Mouse (Mus musculus) forebrain, embryonic 15.5 days (tissue): Measurements from ENCODE around the gene Ankrd26. TPM values are rescaled to one million over a fixed set of nuclear protein-coding genes. Genes with fewer than 3 reads are reported as not detected.
A peak's percentile ranks its signal among the peaks of the same experiment; 100 is the strongest.
"Not testable (repeated sequence)": the region's sequence is repeated elsewhere in the genome, so short reads cannot be mapped to it uniquely, and the experiment has no call there.

Experiments
- ATAC-seq: fragments of 200-750 bp; cut with Nextera tagmentation; replicated peaks from 2 replicates; pipeline ENCODE4 v1.8.0; 2017; ENCODE audit warnings: mild to moderate bottlenecking, moderate TSS enrichment, moderate library complexity
- H3K27ac ChIP-seq: fragments of 300-500 bp; sonication (generic); replicated peaks from 2 replicates; pipeline ENCODE4 v1.5.1; 2015; ENCODE audit warnings: mild to moderate bottlenecking, inconsistent platforms
- H3K27me3 ChIP-seq: fragments of 300-500 bp; sonication (generic); 2 replicates; pipeline ENCODE4 v1.6.1; 2015; ENCODE audit warnings: inconsistent platforms
- H3K36me3 ChIP-seq: fragments of 300-500 bp; sonication (generic); 2 replicates; pipeline ENCODE4 v1.6.1; 2015; ENCODE audit warnings: mild to moderate bottlenecking, inconsistent platforms
- H3K4me1 ChIP-seq: fragments of 300-500 bp; sonication (generic); 2 replicates; pipeline ENCODE4 v1.6.1; 2015; ENCODE audit warnings: inconsistent platforms
- H3K4me2 ChIP-seq: fragments of 300-500 bp; sonication (generic); replicated peaks from 2 replicates; pipeline ENCODE4 v1.6.1; 2015; ENCODE audit warnings: mild to moderate bottlenecking, inconsistent platforms
- H3K4me3 ChIP-seq: fragments of 300-500 bp; sonication (generic); 2 replicates; pipeline ENCODE4 v1.5.1; 2015; ENCODE audit warnings: mild to moderate bottlenecking, inconsistent platforms
- H3K9ac ChIP-seq: fragments of 300-500 bp; sonication (generic); replicated peaks from 2 replicates; pipeline ENCODE4 v1.6.1; 2015; ENCODE audit warnings: mild to moderate bottlenecking, inconsistent platforms
- H3K9me3 ChIP-seq: fragments of 300-500 bp; sonication (generic); 2 replicates; pipeline ENCODE4 v1.6.1; 2016; ENCODE audit warnings: inconsistent platforms
- WGBS: fragments of 180-500 bp; shearing (Covaris S2); methylation state at CpG from one replicate; pipeline ENCODE4 v1.1.7; 2015; ENCODE audit warnings: mixed read lengths; 5-methylcytosine and 5-hydroxymethylcytosine counted together
- polyA plus RNA-seq: library from polyadenylated mRNA; unstranded; fragments of >200 nt; fragmentation: Nextera tagmentation; extraction: Ambion mirVana; gene quantifications from 2 replicates; pipeline ENCODE4 v1.2.1, GENCODE M21; 2015

The Ankrd26 gene
- polyA plus RNA-seq, 1 experiment from 2014 or later: 25.2 TPM

GRCm38 (mm10) chr6:118567816-118568215 is 5.8 kb upstream of the Ankrd26 start:
- H3K4me2 ChIP-seq: no peak overlapping the region
- no peaks in the 10 kb centered on the region for H3K36me3 ChIP-seq
- H3K27ac ChIP-seq: no peak overlapping the region
- no peaks in the 10 kb centered on the region for H3K27me3 ChIP-seq
- peaks cover 7% of the 10 kb centered on the region for H3K4me1 ChIP-seq
- 95% methylated on average over 3 of the region's 3 CpGs for WGBS
- H3K9me3 ChIP-seq: no peaks in the 10 kb centered on the region
- ATAC-seq: no peak
- H3K9ac ChIP-seq: no peak overlapping the region
- H3K4me3 ChIP-seq: no peak overlapping the region

GRCm38 (mm10) chr6:118561225-118561624 is 801 bp downstream of the Ankrd26 start:
- no peak overlapping the region for H3K27ac ChIP-seq
- no peaks in the 10 kb centered on the region for H3K9me3 ChIP-seq
- peaks cover 35% of the 10 kb centered on the region for H3K4me1 ChIP-seq
- H3K9ac ChIP-seq: peak overlapping the region; percentile 71
- peak overlapping the region; percentile 75 for H3K4me3 ChIP-seq
- ATAC-seq: no peak
- no peaks in the 10 kb centered on the region for H3K27me3 ChIP-seq
- H3K4me2 ChIP-seq: peak overlapping the region; percentile 94
- H3K36me3 ChIP-seq: peaks cover 21% of the 10 kb centered on the region
- 84% methylated on average over 8 of the region's 8 CpGs for WGBS

- WGBS: 95% methylated on average over 4 of the region's 4 CpGs
- Histone ChIP-seq H3K4me2 (no peak overlapping the region), H3K27me3 (no peaks in the 10 kb centered on the region), H3K4me3 (no peak overlapping the region), H3K36me3 (peaks cover 55% of the 10 kb centered on the region), H3K9ac (no peak overlapping the region), H3K9me3 (no peaks in the 10 kb centered on the region), H3K4me1 (no peaks in the 10 kb centered on the region), H3K27ac (no peak overlapping the region)
- no peak for ATAC-seq
These were observed 23.4 kb downstream of the Ankrd26 start for GRCm38 (mm10) chr6:118538627-118539026.

- H3K4me3 ChIP-seq, ATAC-seq, H3K9me3 ChIP-seq, H3K9ac ChIP-seq, H3K27ac ChIP-seq, H3K27me3 ChIP-seq, H3K4me2 ChIP-seq, H3K4me1 ChIP-seq: not testable (repeated sequence)
- H3K36me3 ChIP-seq: peaks cover 55% of the 10 kb centered on the region
These were observed 24.8 kb downstream of the Ankrd26 start for GRCm38 (mm10) chr6:118537201-118537600.

GRCm38 (mm10) chr6:118535321-118535720 is 26.7 kb downstream of the Ankrd26 start:
- Histone ChIP-seq H3K27ac (no peak overlapping the region), H3K27me3 (no peaks in the 10 kb centered on the region), H3K36me3 (peaks cover 65% of the 10 kb centered on the region), H3K9ac (no peak overlapping the region), H3K4me2 (no peak overlapping the region), H3K4me1 (no peaks in the 10 kb centered on the region), H3K4me3 (no peak overlapping the region), H3K9me3 (no peaks in the 10 kb centered on the region)
- WGBS: 93% methylated on average over 10 of the region's 10 CpGs
- no peak for ATAC-seq

- H3K4me1 ChIP-seq: no peaks in the 10 kb centered on the region
- no peak for ATAC-seq
- no peak overlapping the region for H3K9ac ChIP-seq
- no peak overlapping the region for H3K27ac ChIP-seq
- no peaks in the 10 kb centered on the region for H3K27me3 ChIP-seq
- WGBS: 86% methylated on average over 9 of the region's 9 CpGs
- H3K36me3 ChIP-seq: peaks cover 65% of the 10 kb centered on the region
- H3K9me3 ChIP-seq: no peaks in the 10 kb centered on the region
- H3K4me2 ChIP-seq: no peak overlapping the region
- no peak overlapping the region for H3K4me3 ChIP-seq
These were observed 28.6 kb downstream of the Ankrd26 start for GRCm38 (mm10) chr6:118533381-118533780.

GRCm38 (mm10) chr6:118520668-118521067 is 41.4 kb downstream of the Ankrd26 start:
- ATAC-seq: no peak
- H3K27ac ChIP-seq: no peak overlapping the region

GRCm38 (mm10) chr6:118513335-118514012 is 48.6 kb downstream of the Ankrd26 start:
- 92% methylated on average over 12 of the region's 12 CpGs for WGBS
- H3K4me3 ChIP-seq: no peak overlapping the region
- H3K27ac ChIP-seq: no peak overlapping the region
- H3K9ac ChIP-seq: no peak overlapping the region
- no peak for ATAC-seq
- H3K4me1 ChIP-seq: no peaks in the 10 kb centered on the region
- H3K9me3 ChIP-seq: no peaks in the 10 kb centered on the region
- H3K27me3 ChIP-seq: no peaks in the 10 kb centered on the region
- peaks cover 72% of the 10 kb centered on the region for H3K36me3 ChIP-seq
- no peak overlapping the region for H3K4me2 ChIP-seq

More at GRCm38 (mm10) chr6:118520668-118521067, 41.4 kb downstream of the Ankrd26 start:
- Histone ChIP-seq H3K27me3 (no peaks in the 10 kb centered on the region), H3K9ac (no peak overlapping the region), H3K4me1 (no peaks in the 10 kb centered on the region), H3K4me2 (no peak overlapping the region), H3K9me3 (no peaks in the 10 kb centered on the region), H3K4me3 (no peak overlapping the region), H3K36me3 (peaks cover 77% of the 10 kb centered on the region)
- WGBS: 93% methylated on average over 7 of the region's 7 CpGs

- H3K36me3 ChIP-seq: peaks cover 20% of the 10 kb centered on the region
- no peak overlapping the region for H3K9ac ChIP-seq
- whole genome bisulfite sequencing: 92% methylated on average over 7 of the region's 7 CpGs
- H3K27me3 ChIP-seq: no peaks in the 10 kb centered on the region
- H3K4me1 ChIP-seq: no peaks in the 10 kb centered on the region
- H3K4me2 ChIP-seq: no peak overlapping the region
- ATAC-seq: no peak
- no peak overlapping the region for H3K27ac ChIP-seq
- no peaks in the 10 kb centered on the region for H3K9me3 ChIP-seq
- H3K4me3 ChIP-seq: no peak overlapping the region
These were observed 63.0 kb downstream of the Ankrd26 start for GRCm38 (mm10) chr6:118499010-118499409.

- WGBS: 89% methylated on average over 1 of the region's 1 CpGs
- Histone ChIP-seq H3K27ac (no peak overlapping the region), H3K4me1 (peaks cover 18% of the 10 kb centered on the region), H3K36me3 (no peaks in the 10 kb centered on the region), H3K9ac (no peak overlapping the region), H3K9me3 (no peaks in the 10 kb centered on the region), H3K4me3 (no peak overlapping the region), H3K27me3 (peaks cover 41% of the 10 kb centered on the region), H3K4me2 (no peak overlapping the region)
- ATAC-seq: no peak
These were observed 79.9 kb downstream of the Ankrd26 start for GRCm38 (mm10) chr6:118482125-118482524.

- peak within 1 kb of the TSS; percentile 56 for H3K4me2 ChIP-seq
- peaks cover 4% of the 10 kb centered on the region; the same call in 1 of the 2 replicates for H3K36me3 ChIP-seq
- H3K9me3 ChIP-seq: no peaks in the 10 kb centered on the region
- peak within 1 kb of the TSS; percentile 79 for H3K4me3 ChIP-seq
- H3K27ac ChIP-seq: peak within 1 kb of the TSS; percentile 84
- H3K4me1 ChIP-seq: peaks cover 23% of the 10 kb centered on the region
- peak; percentile 88 for ATAC-seq
- peaks cover 60% of the 10 kb centered on the region for H3K27me3 ChIP-seq
- under 1% methylated on average over 46 of the region's 57 CpGs for WGBS
- peak within 1 kb of the TSS; percentile 79 for H3K9ac ChIP-seq
These were observed 82.9 kb downstream of the Ankrd26 start, which contains the start of gene Zfp9 for GRCm38 (mm10) chr6:118478957-118479708. Zfp9 (minus strand) TSS chr6:118479320.
